Mouse (Mus musculus) C2C12 (cell line): ENCODE data around the gene Zfyve28. TPM values are rescaled to one million over a fixed set of nuclear protein-coding genes. Genes with fewer than 3 reads are reported as not detected.

ENCODE experiments used
- H3K27me3 ChIP-seq: one replicate; pipeline ENCODE4 v1.6.1; 2011; ENCODE audit not compliant: control insufficient read depth, insufficient read depth, insufficient read length
- H3K36me3 ChIP-seq: one replicate; pipeline ENCODE4 v1.6.1; 2011; ENCODE audit not compliant: control insufficient read depth, insufficient read depth
- H3K4me3 ChIP-seq: one replicate; pipeline ENCODE4 v1.5.1; 2011; ENCODE audit warnings: mild to moderate bottlenecking, control low read depth; ENCODE audit not compliant: poor library complexity, insufficient read depth, severe bottlenecking
- H3K79me2 ChIP-seq: one replicate; pipeline ENCODE4 v1.6.1; 2011; ENCODE audit not compliant: control insufficient read depth, insufficient read depth
- H3K79me3 ChIP-seq: one replicate; pipeline ENCODE4 v1.6.1; 2011; ENCODE audit warnings: low read depth, control low read depth
- H3ac ChIP-seq: one replicate; pipeline ENCODE3; 2011; ENCODE audit warnings: low read depth; ENCODE audit not compliant: control insufficient read depth, insufficient read length
- CEBPB ChIP-seq: IDR thresholded peaks from one replicate; pipeline ENCODE4 v1.6.1; 2011; ENCODE audit warnings: low read depth, mild to moderate bottlenecking, control low read depth, moderate library complexity
- CTCF ChIP-seq: IDR thresholded peaks from one replicate; pipeline ENCODE4 v1.5.1; 2011; ENCODE audit not compliant: control insufficient read depth, insufficient read depth, insufficient read length
- FOSL1 ChIP-seq: IDR thresholded peaks from one replicate; pipeline ENCODE4 v1.8.0; 2011; ENCODE audit warnings: mild to moderate bottlenecking, low read length; ENCODE audit not compliant: poor library complexity, insufficient read depth, severe bottlenecking
- MAX ChIP-seq: IDR thresholded peaks from one replicate; pipeline ENCODE4 v1.6.1; 2011; ENCODE audit warnings: mild to moderate bottlenecking, control low read depth
- MYOD1 ChIP-seq: IDR thresholded peaks from one replicate; pipeline ENCODE4 v1.6.1; 2011; ENCODE audit warnings: low read depth; ENCODE audit not compliant: control insufficient read depth, insufficient read length
- MYOG ChIP-seq: IDR thresholded peaks from one replicate; pipeline ENCODE4 v1.6.1; 2011; ENCODE audit not compliant: control insufficient read depth, insufficient read length; ENCODE audit errors: extremely low read depth
- USF1 ChIP-seq: IDR thresholded peaks from one replicate; pipeline ENCODE4 v1.6.1; 2011; ENCODE audit warnings: low read depth, mild to moderate bottlenecking, control low read depth, moderate library complexity
- polyA plus RNA-seq: library from polyadenylated mRNA; unstranded; fragments of >200 nt; fragmentation: generic; extraction: Trizol; gene quantifications from one replicate; pipeline ENCODE4 v1.2.1, GENCODE M21; 2012; ENCODE audit warnings: missing spikeins

The Zfyve28 gene
- polyA plus RNA-seq, 1 experiment, result 0.09 TPM

DNA sequence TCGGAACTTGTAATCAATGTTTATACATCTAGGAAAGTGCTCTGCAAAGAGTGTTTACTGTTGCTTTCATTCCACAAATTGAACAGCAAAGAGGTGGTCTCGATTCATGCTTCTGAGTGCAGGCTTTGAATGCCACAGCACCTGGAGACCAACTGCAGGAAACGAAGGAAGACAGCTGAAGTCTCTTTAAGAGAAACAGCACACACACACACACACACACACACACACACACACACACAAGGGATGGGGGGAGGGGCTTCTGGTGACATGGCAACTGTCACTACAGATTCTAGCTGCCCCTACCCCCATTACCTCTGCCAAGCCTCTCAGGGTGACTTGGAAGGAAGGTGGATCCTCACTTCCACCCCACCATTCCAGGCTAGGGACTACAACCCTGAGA, 80.7 kb downstream of the Zfyve28 start:
- no peaks in the 10 kb centered on the region for H3K79me2 ChIP-seq
- no peaks in the 10 kb centered on the region for H3K79me3 ChIP-seq
- no peak for TF ChIP-seq MYOG
- no peak for TF ChIP-seq FOSL1
- TF ChIP-seq CEBPB, result no peak

GRCm38 (mm10) chr5:34205788-34206187, 82.5 kb downstream of the Zfyve28 start:
- Histone ChIP-seq H3K36me3 (no peaks in the 10 kb centered on the region), H3K27me3 (peaks cover 22% of the 10 kb centered on the region), H3ac (no peak overlapping the region), H3K79me3 (no peaks in the 10 kb centered on the region), H3K79me2 (no peaks in the 10 kb centered on the region), H3K4me3 (no peak overlapping the region)
- TF ChIP-seq CEBPB, result no peak
- no peak for TF ChIP-seq MAX
- TF ChIP-seq CTCF, result no peak
- no peak for TF ChIP-seq USF1
- TF ChIP-seq FOSL1, result no peak
- TF ChIP-seq MYOD1, result no peak
- no peak for TF ChIP-seq MYOG

More for the DNA sequence above, 80.7 kb downstream of the Zfyve28 start:
- no peaks in the 10 kb centered on the region for H3K36me3 ChIP-seq
- no peak overlapping the region for H3K4me3 ChIP-seq
- no peak overlapping the region for H3ac ChIP-seq
- peaks cover 19% of the 10 kb centered on the region for H3K27me3 ChIP-seq

GRCm38 (mm10) chr5:34204911-34205310, 83.3 kb downstream of the Zfyve28 start:
- TF ChIP-seq CTCF (no peak), USF1 (no peak), MYOG (no peak), FOSL1 (no peak), CEBPB (no peak), MYOD1 (no peak), MAX (no peak)
- H3K79me2 ChIP-seq, result no peaks in the 10 kb centered on the region
- H3K79me3 ChIP-seq, result no peaks in the 10 kb centered on the region
- H3ac ChIP-seq, result no peak overlapping the region
- H3K27me3 ChIP-seq, result peaks cover 30% of the 10 kb centered on the region
- H3K4me3 ChIP-seq, result no peak overlapping the region
- H3K36me3 ChIP-seq, result no peaks in the 10 kb centered on the region

DNA sequence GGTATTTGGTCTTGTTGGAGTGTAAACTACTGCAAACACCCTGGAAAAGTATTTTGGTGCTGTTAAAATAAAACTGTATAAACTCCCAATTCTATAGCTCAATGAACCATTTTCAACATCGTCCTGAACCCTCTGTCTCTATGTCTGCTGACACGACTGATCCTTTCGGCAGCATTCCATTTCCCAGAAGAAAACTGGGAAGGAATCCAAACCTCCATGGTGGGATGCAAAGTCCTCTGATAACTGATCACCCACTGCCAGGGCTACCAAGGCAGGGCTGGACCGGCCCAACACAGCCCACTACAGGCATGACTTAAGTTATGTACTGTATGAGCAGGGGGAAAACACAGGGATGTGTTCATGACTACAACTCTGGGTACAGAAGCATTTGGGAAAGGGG, 86.2 kb downstream of the Zfyve28 start:
- no peaks in the 10 kb centered on the region for H3K79me3 ChIP-seq
- no peak overlapping the region for H3K4me3 ChIP-seq
- peaks cover 27% of the 10 kb centered on the region for H3K27me3 ChIP-seq
- H3K79me2 ChIP-seq, result no peaks in the 10 kb centered on the region
- no peaks in the 10 kb centered on the region for H3K36me3 ChIP-seq
- no peak overlapping the region for H3ac ChIP-seq
- no peak for TF ChIP-seq MAX
- no peak for TF ChIP-seq USF1
- no peak for TF ChIP-seq FOSL1
- no peak for TF ChIP-seq MYOD1
- TF ChIP-seq CTCF, result no peak
- no peak for TF ChIP-seq MYOG
- no peak for TF ChIP-seq CEBPB

GRCm38 (mm10) chr5:34201396-34201795, 86.9 kb downstream of the Zfyve28 start:
- no peak overlapping the region for H3K4me3 ChIP-seq
- no peaks in the 10 kb centered on the region for H3K79me2 ChIP-seq
- no peaks in the 10 kb centered on the region for H3K36me3 ChIP-seq
- peaks cover 27% of the 10 kb centered on the region for H3K27me3 ChIP-seq
- no peak overlapping the region for H3ac ChIP-seq
- TF ChIP-seq CTCF, result peak; percentile 5
- no peak for TF ChIP-seq MYOG
- H3K79me3 ChIP-seq, result no peaks in the 10 kb centered on the region

GRCm38 (mm10) chr5:34198615-34199014, 89.6 kb downstream of the Zfyve28 start:
- Histone ChIP-seq H3K79me2 (no peaks in the 10 kb centered on the region), H3K36me3 (no peaks in the 10 kb centered on the region), H3K79me3 (no peaks in the 10 kb centered on the region), H3K4me3 (no peak overlapping the region), H3K27me3 (peaks cover 24% of the 10 kb centered on the region), H3ac (no peak overlapping the region)
- TF ChIP-seq USF1 (no peak), FOSL1 (no peak)

DNA sequence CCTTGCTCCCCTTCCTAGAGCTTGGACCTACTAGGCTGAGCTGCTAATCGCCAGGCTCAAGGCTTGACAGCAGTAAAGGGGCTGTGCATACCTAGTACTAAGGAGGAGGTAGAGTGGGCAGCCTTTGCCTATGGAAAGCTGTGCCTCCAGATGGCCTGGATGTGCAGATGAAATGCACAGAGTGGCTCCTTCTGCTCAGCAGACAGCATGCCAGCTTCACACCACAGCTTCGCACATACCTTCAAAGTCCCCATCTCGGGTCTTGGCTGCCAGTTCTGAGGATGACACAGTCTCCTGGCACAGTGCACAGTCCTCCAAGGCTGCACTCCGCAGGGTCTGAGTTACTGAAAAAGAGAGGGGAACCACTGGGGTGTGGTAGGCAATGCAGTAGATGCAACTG, 91.0 kb downstream of the Zfyve28 start:
- H3K27me3 ChIP-seq, result peaks cover 24% of the 10 kb centered on the region
- no peak overlapping the region for H3K4me3 ChIP-seq
- no peak overlapping the region for H3ac ChIP-seq
- H3K79me3 ChIP-seq, result no peaks in the 10 kb centered on the region
- no peaks in the 10 kb centered on the region for H3K36me3 ChIP-seq
- TF ChIP-seq FOSL1, result no peak
- no peak for TF ChIP-seq USF1
- TF ChIP-seq CTCF, result no peak
- TF ChIP-seq CEBPB, result no peak
- TF ChIP-seq MYOD1, result no peak
- no peak for TF ChIP-seq MYOG
- no peak for TF ChIP-seq MAX
- H3K79me2 ChIP-seq, result no peaks in the 10 kb centered on the region
